In genomic region chr7:99483271-99483923, GRCm38 (mm10) we compare ENCODE assay signal across 8 mouse cellular contexts. TPM values are rescaled to one million over a fixed set of nuclear protein-coding genes. Genes with fewer than 3 reads are reported as not detected.
A peak's percentile ranks its signal among the peaks of the same experiment; 100 is the strongest.
DNase-seq lines count a peak whose midpoint lies in the region; ATAC-seq lines count a peak whose summit lies in the region.

Gene Rps3, minus strand, starts transcription at chr7:99483738.

- under 1% methylated on average over 40 of the region's 45 CpGs for WGBS in hindbrain, embryonic 11.5 days

- H3K27me3 ChIP-seq in hindbrain, embryonic 11.5 days (ENCODE audit: control insufficient read depth, insufficient read depth, low read length), result no peaks in the 10 kb centered on the region

- ATAC-seq in hindbrain, embryonic 11.5 days (ENCODE audit: low FRiP score), result peak; percentile 97

- H3K27ac ChIP-seq in hindbrain, embryonic 11.5 days (ENCODE audit: low read depth, low read length), result peak within 1 kb of the TSS; percentile 7

- H3K9ac ChIP-seq in hindbrain, embryonic 11.5 days (ENCODE audit: low read depth, low read length), result peak within 1 kb of the TSS; percentile 94

- H3K4me1 ChIP-seq in hindbrain, embryonic 11.5 days (replicated peaks; ENCODE audit: control insufficient read depth, insufficient read depth, low read length), result peaks cover 9% of the 10 kb centered on the region

- no peaks in the 10 kb centered on the region for H3K9me3 ChIP-seq in hindbrain, embryonic 11.5 days (ENCODE audit: control insufficient read depth, low read length)

- H3K36me3 ChIP-seq in hindbrain, embryonic 11.5 days (ENCODE audit: control insufficient read depth, insufficient read depth, low read length), result peaks cover 31% of the 10 kb centered on the region

- peak within 1 kb of the TSS; percentile 90 for H3K4me3 ChIP-seq in hindbrain, embryonic 11.5 days (ENCODE audit: low read depth, low read length)

- peak within 1 kb of the TSS; percentile 89 for H3K4me2 ChIP-seq in hindbrain, embryonic 11.5 days (replicated peaks; ENCODE audit: low read depth, low read length)

- peak; percentile 93 for DNase-seq in Muller cell, postnatal 12 days (ENCODE audit: inconsistent ontology term)
- DNase-seq in cerebellum, adult 9-11 months, result peak; percentile 96
- DNase-seq in frontal cortex, adult 2 months (ENCODE audit: extremely low spot score in 1 of 2, low spot score in 1 of 2), result peak; percentile 98
- peak; percentile 96 for DNase-seq in hindbrain, embryonic 11.5 days (ENCODE audit: low spot score)
- DNase-seq in layer of hippocampus, postnatal 10 days (ENCODE audit: low spot score in 2 of 2), result peak; percentile 92 to 93
- peak; percentile 97 for DNase-seq in lung, postnatal 10 days
- peak; percentile 92 for DNase-seq in ovary, postnatal 36 days (ENCODE audit: low spot score)
- DNase-seq in thymus, postnatal 25 days, result peak; percentile 93

RNA-seq across cellular contexts. Expression of gene Rps3, which starts in this region (rescaled TPM):
- polyA plus RNA-seq in frontal cortex, adult 2 months (2012; rRNA removed), result 494 and 531 TPM in 2 replicates
- 696 and 707 TPM in 2 replicates for polyA plus RNA-seq in hindbrain, embryonic 11.5 days (2014; fragmentation: Nextera tagmentation; extraction: Ambion mirVana)
- total RNA-seq in layer of hippocampus, postnatal 10 days (2021), result 100 to 1,000 TPM; 314 to 330 TPM

Comparison
In these comparisons a context has a peak if more than half of its experiments do, and no peak if none do; other contexts are left out.
1. Peak in every context shown above with its lines: DNase-seq, ATAC-seq, H3K4me3 ChIP-seq and H3K27ac ChIP-seq.